Mouse (Mus musculus): ENCODE measurements around the gene Vps13d. TPM values are rescaled to one million over a fixed set of nuclear protein-coding genes. Genes with fewer than 3 reads are reported as not detected.

Gene Vps13d
- polyA plus RNA-seq, 1 experiment, result 15.6 TPM

- no peaks in the 10 kb centered on the region for H3K36me3 ChIP-seq (ENCODE audit: control insufficient read depth, insufficient read depth, low read length, poor library complexity, severe bottlenecking)
These were observed 27.3 kb upstream of the Vps13d start for GRCm38 (mm10) chr4:145222064-145222463.

GRCm38 (mm10) chr4:145221379-145221778 is 26.6 kb upstream of the Vps13d start:
- no peaks in the 10 kb centered on the region for H3K36me3 ChIP-seq (ENCODE audit: control insufficient read depth, insufficient read depth, low read length, poor library complexity, severe bottlenecking)
- H3K9me3 ChIP-seq (replicated peaks; ENCODE audit: control insufficient read depth, insufficient read depth, low read length, poor library complexity, severe bottlenecking), result no peaks in the 10 kb centered on the region
- no peak overlapping the region for H3K4me3 ChIP-seq (ENCODE audit: low read depth, low read length)
- no peak overlapping the region for H3K27ac ChIP-seq (ENCODE audit: insufficient read depth, low read length)
- H3K9ac ChIP-seq (ENCODE audit: low read depth, poor library complexity, severe bottlenecking), result no peak overlapping the region
- no peaks in the 10 kb centered on the region for H3K27me3 ChIP-seq (ENCODE audit: control insufficient read depth, insufficient read depth, low read length, poor library complexity, severe bottlenecking)
- no peaks in the 10 kb centered on the region for H3K4me1 ChIP-seq (ENCODE audit: control insufficient read depth, insufficient read depth, low read length)
- TF ChIP-seq POLR2A (IDR thresholded peaks at IDR 0.05; ENCODE audit: insufficient read depth, low read length), result no peak
- no peak for TF ChIP-seq EP300 (IDR thresholded peaks at IDR 0.05; ENCODE audit: insufficient read depth, low read depth, low read length)
- TF ChIP-seq CTCF (IDR thresholded peaks at IDR 0.05; ENCODE audit: low read depth, low read length), result no peak

More at GRCm38 (mm10) chr4:145222064-145222463, 27.3 kb upstream of the Vps13d start:
- Histone ChIP-seq H3K27ac (ENCODE audit: insufficient read depth, low read length) (no peak overlapping the region), H3K4me1 (ENCODE audit: control insufficient read depth, insufficient read depth, low read length) (no peaks in the 10 kb centered on the region), H3K9ac (ENCODE audit: low read depth, poor library complexity, severe bottlenecking) (no peak overlapping the region), H3K27me3 (ENCODE audit: control insufficient read depth, insufficient read depth, low read length, poor library complexity, severe bottlenecking) (no peaks in the 10 kb centered on the region), H3K9me3 (replicated peaks; ENCODE audit: control insufficient read depth, insufficient read depth, low read length, poor library complexity, severe bottlenecking) (no peaks in the 10 kb centered on the region), H3K4me3 (ENCODE audit: low read depth, low read length) (no peak overlapping the region)
- TF ChIP-seq POLR2A (IDR thresholded peaks at IDR 0.05; ENCODE audit: insufficient read depth, low read length) (no peak), EP300 (IDR thresholded peaks at IDR 0.05; ENCODE audit: insufficient read depth, low read depth, low read length) (no peak), CTCF (IDR thresholded peaks at IDR 0.05; ENCODE audit: low read depth, low read length) (no peak)

DNA sequence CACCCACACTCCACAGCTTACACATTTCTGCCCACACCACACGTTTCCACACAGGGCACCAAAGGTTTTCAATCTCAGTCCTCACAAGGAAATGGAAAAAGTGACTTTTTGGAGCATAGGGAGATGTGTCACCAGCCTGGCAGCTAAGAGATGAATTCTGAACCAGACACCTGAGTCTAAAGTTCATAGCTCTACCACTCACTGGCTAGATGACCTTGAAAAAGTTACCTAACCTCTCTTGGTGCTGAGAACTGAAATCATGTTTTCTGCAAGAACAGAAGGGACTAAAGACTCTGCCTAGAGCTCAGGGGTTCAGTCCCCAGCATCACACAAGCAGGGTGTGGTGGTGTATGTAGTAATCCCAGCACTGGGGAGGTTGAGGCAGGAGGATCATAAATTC is 25.2 kb upstream of the Vps13d start:
- no peak overlapping the region for H3K9ac ChIP-seq (ENCODE audit: low read depth, poor library complexity, severe bottlenecking)
- no peaks in the 10 kb centered on the region for H3K27me3 ChIP-seq (ENCODE audit: control insufficient read depth, insufficient read depth, low read length, poor library complexity, severe bottlenecking)
- TF ChIP-seq POLR2A (IDR thresholded peaks at IDR 0.05; ENCODE audit: insufficient read depth, low read length), result no peak
- TF ChIP-seq CTCF (IDR thresholded peaks at IDR 0.05; ENCODE audit: low read depth, low read length), result no peak
- TF ChIP-seq EP300 (IDR thresholded peaks at IDR 0.05; ENCODE audit: insufficient read depth, low read depth, low read length), result no peak
- no peak overlapping the region for H3K27ac ChIP-seq (ENCODE audit: insufficient read depth, low read length)
- no peaks in the 10 kb centered on the region for H3K9me3 ChIP-seq (replicated peaks; ENCODE audit: control insufficient read depth, insufficient read depth, low read length, poor library complexity, severe bottlenecking)
- no peaks in the 10 kb centered on the region for H3K36me3 ChIP-seq (ENCODE audit: control insufficient read depth, insufficient read depth, low read length, poor library complexity, severe bottlenecking)
- H3K4me3 ChIP-seq (ENCODE audit: low read depth, low read length), result no peak overlapping the region
- H3K4me1 ChIP-seq (ENCODE audit: control insufficient read depth, insufficient read depth, low read length), result no peaks in the 10 kb centered on the region

GRCm38 (mm10) chr4:145219240-145219985 is 24.6 kb upstream of the Vps13d start:
- H3K4me1 ChIP-seq (ENCODE audit: control insufficient read depth, insufficient read depth, low read length), result no peaks in the 10 kb centered on the region
- H3K27me3 ChIP-seq (ENCODE audit: control insufficient read depth, insufficient read depth, low read length, poor library complexity, severe bottlenecking), result no peaks in the 10 kb centered on the region
- H3K9ac ChIP-seq (ENCODE audit: low read depth, poor library complexity, severe bottlenecking), result no peak overlapping the region
- no peaks in the 10 kb centered on the region for H3K9me3 ChIP-seq (replicated peaks; ENCODE audit: control insufficient read depth, insufficient read depth, low read length, poor library complexity, severe bottlenecking)
- no peaks in the 10 kb centered on the region for H3K36me3 ChIP-seq (ENCODE audit: control insufficient read depth, insufficient read depth, low read length, poor library complexity, severe bottlenecking)
- H3K27ac ChIP-seq (ENCODE audit: insufficient read depth, low read length), result no peak overlapping the region
- H3K4me3 ChIP-seq (ENCODE audit: low read depth, low read length), result no peak overlapping the region
- TF ChIP-seq POLR2A (IDR thresholded peaks at IDR 0.05; ENCODE audit: insufficient read depth, low read length) (no peak), EP300 (IDR thresholded peaks at IDR 0.05; ENCODE audit: insufficient read depth, low read depth, low read length) (no peak), CTCF (IDR thresholded peaks at IDR 0.05; ENCODE audit: low read depth, low read length) (peak; percentile 54)

DNA sequence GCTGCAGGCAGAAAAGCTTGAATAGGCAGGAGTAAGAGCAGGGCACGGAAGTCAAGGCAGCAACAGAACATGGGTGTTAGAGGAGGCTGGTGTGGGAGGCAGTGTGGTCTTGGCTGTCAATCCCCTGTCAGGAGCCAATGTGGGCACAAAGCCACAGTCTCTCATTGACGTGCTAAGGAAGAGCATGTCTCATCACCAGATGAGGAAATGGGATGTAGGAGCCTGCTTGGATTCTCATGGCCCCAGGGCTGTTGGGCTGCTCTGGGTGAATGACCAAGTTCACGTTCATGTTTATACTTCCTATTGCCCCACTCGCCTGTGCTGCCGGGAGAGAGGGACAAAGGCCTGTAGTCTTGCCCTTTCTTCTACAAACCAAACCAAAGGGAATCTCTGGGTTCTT is 23.0 kb upstream of the Vps13d start:
- Histone ChIP-seq H3K9ac (ENCODE audit: low read depth, poor library complexity, severe bottlenecking) (no peak overlapping the region), H3K9me3 (replicated peaks; ENCODE audit: control insufficient read depth, insufficient read depth, low read length, poor library complexity, severe bottlenecking) (no peaks in the 10 kb centered on the region), H3K36me3 (ENCODE audit: control insufficient read depth, insufficient read depth, low read length, poor library complexity, severe bottlenecking) (no peaks in the 10 kb centered on the region), H3K4me1 (ENCODE audit: control insufficient read depth, insufficient read depth, low read length) (no peaks in the 10 kb centered on the region), H3K27ac (ENCODE audit: insufficient read depth, low read length) (no peak overlapping the region), H3K4me3 (ENCODE audit: low read depth, low read length) (no peak overlapping the region), H3K27me3 (ENCODE audit: control insufficient read depth, insufficient read depth, low read length, poor library complexity, severe bottlenecking) (no peaks in the 10 kb centered on the region)
- TF ChIP-seq POLR2A (IDR thresholded peaks at IDR 0.05; ENCODE audit: insufficient read depth, low read length) (no peak), CTCF (IDR thresholded peaks at IDR 0.05; ENCODE audit: low read depth, low read length) (no peak), EP300 (IDR thresholded peaks at IDR 0.05; ENCODE audit: insufficient read depth, low read depth, low read length) (no peak)

GRCm38 (mm10) chr4:145217046-145217445 is 22.2 kb upstream of the Vps13d start:
- Histone ChIP-seq H3K9me3 (replicated peaks; ENCODE audit: control insufficient read depth, insufficient read depth, low read length, poor library complexity, severe bottlenecking) (no peaks in the 10 kb centered on the region), H3K36me3 (ENCODE audit: control insufficient read depth, insufficient read depth, low read length, poor library complexity, severe bottlenecking) (no peaks in the 10 kb centered on the region), H3K4me1 (ENCODE audit: control insufficient read depth, insufficient read depth, low read length) (no peaks in the 10 kb centered on the region), H3K27me3 (ENCODE audit: control insufficient read depth, insufficient read depth, low read length, poor library complexity, severe bottlenecking) (no peaks in the 10 kb centered on the region), H3K9ac (ENCODE audit: low read depth, poor library complexity, severe bottlenecking) (no peak overlapping the region), H3K4me3 (ENCODE audit: low read depth, low read length) (no peak overlapping the region), H3K27ac (ENCODE audit: insufficient read depth, low read length) (no peak overlapping the region)
- TF ChIP-seq POLR2A (IDR thresholded peaks at IDR 0.05; ENCODE audit: insufficient read depth, low read length) (no peak), CTCF (IDR thresholded peaks at IDR 0.05; ENCODE audit: low read depth, low read length) (no peak), EP300 (IDR thresholded peaks at IDR 0.05; ENCODE audit: insufficient read depth, low read depth, low read length) (no peak)
